Mouse (Mus musculus) adrenal gland, adult (tissue): ENCODE results near the gene Pim2.

Experiments used
- DNase-seq, 2 experiments: peaks; one replicate each; pipeline ENCODE4 v3.0.0; 2022 to 2023; ENCODE audit warnings: low spot score in 1 of 2; ENCODE audit not compliant: inconsistent age in 2 of 2

Pim2 gene

GRCm38 (mm10) chrX:7878007-7878419, at the start of gene Pim2:
Gene Pim2 (plus strand): TSS chrX:7878262.
- DNase-seq: peak; percentile 89 to 93

DNA sequence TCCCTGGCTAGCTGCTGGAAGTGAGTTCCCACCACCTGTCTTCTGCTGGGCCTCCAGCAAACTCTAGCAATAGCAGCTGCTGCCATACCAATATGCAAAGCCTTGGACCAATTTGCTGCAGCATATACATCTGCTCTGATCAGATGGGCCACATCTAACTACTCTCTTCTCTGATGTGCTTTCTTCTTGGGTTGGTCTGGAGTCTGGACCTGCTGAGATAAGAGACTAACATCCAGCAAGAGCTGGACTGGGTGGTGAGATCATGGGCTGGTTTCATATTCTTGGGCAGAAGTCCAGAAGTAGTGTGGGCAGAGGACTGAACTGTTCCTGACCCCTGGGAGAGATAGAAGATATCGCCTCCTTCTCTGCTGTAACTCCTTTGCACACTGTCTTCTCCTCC, 40.9 kb upstream of the Pim2 start:
- DNase-seq: no peak

DNA sequence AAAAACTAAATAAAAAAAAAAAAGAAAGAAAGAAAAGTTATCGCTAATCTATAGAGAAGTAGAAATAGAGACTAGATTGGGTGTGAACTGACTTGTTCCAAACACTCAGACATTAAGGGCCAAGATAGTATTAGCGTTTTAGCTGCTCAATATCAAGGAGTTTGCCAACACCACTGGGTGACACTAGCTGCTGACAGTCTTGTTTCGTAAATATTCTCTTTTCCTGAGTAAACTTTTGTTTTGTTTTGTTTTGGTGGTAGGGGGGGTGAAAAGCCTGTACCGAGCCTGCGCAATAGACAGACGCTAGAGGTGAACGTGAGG, 37.3 kb upstream of the Pim2 start:
- DNase-seq: no peak

DNA sequence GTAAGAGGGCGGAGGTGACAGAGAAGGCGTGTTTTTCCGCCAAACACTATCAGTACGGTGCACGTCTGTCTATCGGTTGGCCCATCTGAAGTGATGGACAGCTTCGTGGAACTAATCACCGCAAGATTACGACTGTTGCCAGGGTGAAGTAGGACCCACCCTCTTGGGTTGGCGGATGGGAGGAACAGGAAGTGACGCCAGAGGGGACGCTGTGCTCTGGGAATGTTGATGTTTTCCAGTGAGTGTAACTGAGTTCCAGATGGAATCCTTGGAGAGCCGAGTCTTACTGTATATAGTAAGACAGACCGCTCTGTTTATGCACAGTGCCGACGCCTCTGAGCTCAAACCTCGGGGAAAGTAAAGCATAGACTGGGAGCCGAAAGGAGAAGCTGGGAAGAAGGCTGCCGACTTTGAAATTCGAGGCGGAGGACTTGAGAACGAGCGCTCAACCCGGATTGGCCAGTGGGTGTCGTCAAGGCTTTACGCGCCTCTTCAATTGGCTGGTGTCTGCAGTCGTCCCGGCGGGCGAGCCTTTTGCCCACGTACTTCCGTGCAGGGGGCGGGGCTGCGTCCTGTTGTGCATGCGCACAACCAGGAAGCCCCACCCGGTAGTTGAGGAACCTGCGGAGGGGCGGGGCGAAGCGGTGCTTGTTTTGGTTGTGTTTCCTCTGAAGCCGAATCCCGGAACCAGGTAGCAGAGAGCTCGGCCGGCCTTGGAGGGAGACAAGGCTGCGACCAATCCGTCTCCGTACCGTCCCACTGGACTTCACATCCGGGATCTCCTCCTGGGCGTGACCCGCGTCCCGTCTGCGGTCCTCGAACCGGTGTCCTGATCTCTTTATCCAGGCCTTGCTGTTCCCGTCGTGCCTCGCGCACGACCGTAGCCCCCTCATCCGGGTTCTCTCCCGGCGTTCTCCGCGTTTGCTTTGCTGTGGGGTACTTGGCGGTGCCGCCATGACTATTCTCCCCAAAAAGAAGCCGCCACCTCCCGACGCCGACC, 36.6 kb upstream of the Pim2 start, which contains the start of gene Otud5:
Gene Otud5, plus strand, starts transcription at position 202 of the 1,000 bp plus-strand sequence.
- DNase-seq: peak; percentile 96 to 97

GRCm38 (mm10) chrX:7842318-7842717, 35.7 kb upstream of the Pim2 start:
- peak in 1 of 2 experiments; percentile 63 for DNase-seq

GRCm38 (mm10) chrX:7847845-7848244, 30.2 kb upstream of the Pim2 start:
- no peak for DNase-seq

- peak in 1 of 2 experiments; percentile 65 for DNase-seq
These were observed 23.5 kb upstream of the Pim2 start for GRCm38 (mm10) chrX:7854578-7854977.

- DNase-seq: no peak
These were observed 18.8 kb upstream of the Pim2 start for GRCm38 (mm10) chrX:7859191-7859753.

GRCm38 (mm10) chrX:7863181-7863580, 14.9 kb upstream of the Pim2 start:
- no peak for DNase-seq

GRCm38 (mm10) chrX:7864551-7864950, 13.5 kb upstream of the Pim2 start:
- no peak for DNase-seq

DNA sequence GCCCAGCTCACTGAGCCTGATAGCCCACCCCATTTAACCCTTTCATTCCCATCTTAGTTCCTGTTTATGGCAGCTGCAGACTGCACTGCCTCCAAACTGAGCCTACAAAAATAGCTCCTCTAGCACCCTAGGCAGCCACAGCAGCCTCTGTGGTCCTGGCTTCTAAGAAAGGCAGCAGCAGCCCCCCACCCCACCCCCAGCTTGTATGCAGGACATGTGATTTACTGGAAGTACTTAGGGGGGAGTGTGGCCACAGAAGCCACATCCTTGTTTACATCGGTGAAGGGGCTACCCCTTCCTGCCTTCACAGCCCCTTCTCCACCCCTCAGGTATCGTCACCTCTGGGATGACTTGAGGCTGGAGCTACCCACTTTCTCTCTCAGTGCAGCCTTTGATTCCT, 12.7 kb upstream of the Pim2 start:
- no peak for DNase-seq

DNA sequence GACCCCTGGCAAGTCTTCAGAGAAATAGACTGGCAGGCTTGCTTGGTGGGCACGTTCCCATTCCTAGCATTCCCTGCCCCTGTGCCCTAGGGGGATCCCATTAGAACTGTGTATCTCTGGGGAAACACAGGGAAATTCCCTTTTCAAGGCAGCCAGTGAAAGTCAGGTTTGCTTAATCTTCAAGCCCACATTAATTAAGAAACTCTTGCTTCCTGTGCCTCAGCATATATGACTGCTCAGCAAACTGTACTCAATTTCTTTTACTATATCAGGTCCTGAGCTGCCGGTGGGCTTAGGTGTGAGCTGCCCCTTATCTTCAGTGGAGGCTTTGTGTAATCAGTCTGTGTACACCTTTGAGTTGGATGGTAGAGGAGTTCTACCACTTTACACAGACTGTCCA, 12.3 kb upstream of the Pim2 start:
- no peak for DNase-seq

DNA sequence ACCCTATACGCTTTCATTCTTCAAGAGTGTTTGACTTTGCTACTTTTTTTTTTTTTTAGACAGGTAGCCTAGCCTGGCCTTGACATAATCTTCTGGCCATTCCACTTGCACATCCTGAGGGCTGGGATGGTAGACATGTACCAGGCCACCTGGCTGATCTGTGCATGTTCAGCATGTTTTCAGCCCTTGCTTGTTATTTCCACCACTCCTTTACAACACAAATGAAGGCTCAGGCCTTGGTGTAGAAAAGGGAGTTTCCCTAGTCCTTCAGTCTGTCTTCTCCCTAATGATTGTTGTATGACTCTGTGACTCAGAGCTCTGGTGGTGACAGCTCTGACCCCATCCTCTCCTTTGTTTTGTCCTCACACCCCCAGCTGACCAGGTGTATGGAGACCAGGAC, 10.9 kb upstream of the Pim2 start:
- no peak for DNase-seq

GRCm38 (mm10) chrX:7868506-7868905, 9.6 kb upstream of the Pim2 start:
- DNase-seq: no peak

- DNase-seq: no peak
These were observed 8.2 kb upstream of the Pim2 start for GRCm38 (mm10) chrX:7869826-7870225.

DNA sequence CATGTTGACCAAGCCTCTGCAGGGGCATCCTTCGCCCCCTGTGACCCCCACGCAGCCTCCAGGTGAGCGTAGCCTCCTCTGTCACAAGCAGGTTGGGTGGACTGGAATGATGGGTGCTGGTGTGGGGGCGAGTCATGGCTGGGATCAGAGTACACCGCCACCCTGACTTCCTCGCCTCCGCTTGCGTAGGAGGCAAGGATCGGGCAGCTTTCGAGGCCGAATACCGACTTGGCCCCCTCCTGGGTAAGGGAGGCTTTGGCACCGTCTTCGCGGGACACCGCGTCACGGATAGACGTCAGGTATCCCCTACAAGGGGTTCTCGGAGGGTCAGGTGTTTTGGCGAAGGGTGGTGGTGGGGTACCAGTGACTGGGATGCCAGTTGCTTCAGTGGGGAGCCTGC, 433 bp downstream of the Pim2 start:
- peak; percentile 36 to 73 for DNase-seq

- peak; percentile 73 to 84 for DNase-seq
These were observed 1.8 kb downstream of the Pim2 start for GRCm38 (mm10) chrX:7879819-7880218.

DNA sequence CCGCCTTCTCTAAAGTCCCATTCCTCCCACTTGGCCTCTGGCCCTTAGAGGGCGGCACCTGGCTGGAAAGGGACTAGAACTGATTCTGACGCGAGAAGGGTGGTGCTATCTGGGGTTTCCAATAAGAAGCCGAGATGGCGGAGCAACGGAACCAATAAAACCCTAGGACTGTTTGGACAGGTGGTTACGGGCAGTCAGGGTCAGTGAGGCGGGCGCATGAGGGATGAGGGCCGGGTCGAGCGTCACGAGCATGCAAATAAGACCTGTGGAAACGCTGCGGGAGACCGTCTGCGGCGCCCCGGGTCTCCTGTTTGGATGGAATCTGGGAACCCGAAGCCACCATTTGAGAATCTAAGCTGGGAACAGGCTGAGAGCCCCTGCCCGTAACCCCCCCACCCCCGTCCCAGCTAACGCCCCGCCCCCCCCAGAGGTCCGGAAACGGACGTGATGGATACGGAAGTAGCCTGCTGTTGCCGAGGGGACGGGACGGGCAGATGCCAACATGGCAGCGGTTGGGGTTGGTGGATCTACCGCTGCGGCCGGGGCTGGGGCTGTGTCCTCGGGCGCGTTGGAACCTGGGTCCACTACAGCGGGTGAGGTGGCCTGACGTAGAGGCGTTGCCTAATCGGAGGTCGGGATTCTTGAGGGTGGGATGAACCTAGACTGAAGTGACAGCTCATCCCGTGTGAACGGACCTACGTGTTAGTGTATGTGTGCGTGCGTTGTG, 5.9 kb downstream of the Pim2 start, which contains the start of gene Slc35a2:
Gene Slc35a2, plus strand, starts transcription at position 188 of the 727 bp plus-strand sequence.
- peak; percentile 91 to 96 for DNase-seq

DNA sequence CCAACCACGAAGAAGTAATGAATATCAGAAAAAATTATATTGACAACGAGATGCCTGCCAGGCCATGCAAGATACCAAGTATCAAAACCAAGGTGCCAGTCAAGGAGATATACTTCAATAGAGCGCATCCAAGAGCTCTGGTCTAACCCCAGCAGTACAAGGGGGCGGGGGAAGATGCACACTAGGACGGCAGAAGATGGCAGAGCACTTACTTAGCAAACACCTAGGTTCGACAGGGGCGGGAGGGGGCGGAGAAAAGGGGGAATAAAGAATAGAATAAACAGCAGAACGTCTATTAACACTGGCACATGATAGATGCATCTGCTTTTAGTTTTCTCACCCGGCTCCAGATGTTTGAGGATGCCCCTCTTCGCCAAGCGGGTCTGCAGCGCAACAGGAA, 20.1 kb downstream of the Pim2 start:
- DNase-seq: peak in 1 of 2 experiments; percentile 49

DNA sequence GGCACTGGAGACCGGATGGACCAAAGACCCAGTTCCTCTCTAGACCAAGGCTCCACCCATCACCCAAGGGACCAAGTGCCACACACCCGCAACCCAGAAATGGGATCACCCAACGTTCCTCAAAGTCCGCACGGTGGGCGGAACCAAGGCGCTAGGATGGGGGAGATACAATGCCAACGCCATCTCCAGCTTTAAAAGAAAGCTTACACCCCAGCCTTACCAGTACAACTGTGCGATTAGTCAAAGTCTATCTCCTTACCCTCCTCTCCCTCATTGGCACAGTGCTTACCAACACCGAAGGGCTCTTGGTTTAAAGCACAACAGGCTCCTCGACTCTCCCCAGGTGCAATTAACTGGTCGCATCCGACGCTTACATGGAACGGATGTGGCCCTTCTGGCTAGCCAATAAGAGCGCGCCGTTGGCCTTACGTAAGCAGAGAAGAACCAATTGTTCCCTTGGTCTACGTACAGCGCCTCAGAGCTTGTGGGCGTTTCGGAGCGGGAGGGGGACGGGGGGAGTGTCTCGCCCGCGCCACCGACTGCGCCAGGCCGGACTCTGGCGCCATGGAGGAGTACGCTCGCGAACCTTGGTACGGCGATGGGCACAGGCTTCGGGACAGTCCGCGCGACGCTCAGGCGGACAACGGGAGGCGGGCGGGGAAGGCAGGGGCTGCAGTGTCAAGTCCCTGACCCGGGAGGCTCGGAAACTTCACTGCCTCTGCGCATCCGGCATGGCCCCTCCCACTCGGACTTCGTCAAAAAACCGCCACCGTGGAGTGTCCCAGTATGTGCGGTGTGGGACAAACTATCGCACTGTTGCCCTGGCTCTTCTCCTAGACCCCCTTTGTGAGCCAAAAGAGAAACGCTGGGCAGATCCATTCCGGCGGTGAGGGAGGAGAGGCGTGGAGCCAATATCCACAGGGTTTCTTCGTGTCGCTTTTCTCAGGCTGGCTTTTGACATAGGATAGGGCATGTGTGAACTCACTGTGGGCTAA, 21.1 kb downstream of the Pim2 start, which contains the start of the genes Pqbp1 and Timm17b:
Gene Pqbp1, minus strand, starts transcription at position 390 of the 995 bp plus-strand sequence.
Gene Timm17b, plus strand, starts transcription at position 478 of the 995 bp plus-strand sequence.
- peak; percentile 90 to 93 for DNase-seq
